Mouse (Mus musculus) small intestine, adult 2 months (tissue): ENCODE data around the gene Ccdc57. TPM values are rescaled to one million over a fixed set of nuclear protein-coding genes. Genes with fewer than 3 reads are reported as not detected.
"Not testable (repeated sequence)": the region's sequence is repeated elsewhere in the genome, so short reads cannot be mapped to it uniquely, and the experiment has no call there.

Experiments
- H3K27ac ChIP-seq: fragments of 200-500 bp; 2 replicates; pipeline ENCODE4 v1.5.1; 2012; ENCODE audit warnings: low read depth, low read length, control low read depth, inconsistent platforms; ENCODE audit not compliant: insufficient read depth
- H3K27me3 ChIP-seq: fragments of 200-500 bp; 2 replicates; pipeline ENCODE4 v1.6.1; 2012; ENCODE audit warnings: mild to moderate bottlenecking, moderate library complexity, low read length, inconsistent platforms; ENCODE audit not compliant: control insufficient read depth, insufficient read depth
- H3K36me3 ChIP-seq: fragments of 200-500 bp; 2 replicates; pipeline ENCODE4 v1.6.1; 2012; ENCODE audit warnings: mild to moderate bottlenecking, low read length, control low read depth, inconsistent platforms; ENCODE audit not compliant: control insufficient read depth, insufficient read depth
- H3K4me1 ChIP-seq: fragments of 200-500 bp; 2 replicates; pipeline ENCODE4 v1.6.1; 2012; ENCODE audit warnings: low read length, inconsistent platforms, mixed read lengths; ENCODE audit not compliant: control insufficient read depth, insufficient read depth, insufficient read length
- H3K4me3 ChIP-seq: fragments of 200-500 bp; 2 replicates; pipeline ENCODE4 v1.5.1; 2012; ENCODE audit warnings: low read depth, mild to moderate bottlenecking, control low read depth, inconsistent platforms, low read length, moderate library complexity
- CTCF ChIP-seq: fragments of 200-500 bp; IDR thresholded peaks from 2 replicates; pipeline ENCODE4 v1.5.1; 2012; ENCODE audit warnings: low read depth, mild to moderate bottlenecking, control low read depth, inconsistent platforms, low read length, moderate library complexity, mixed read lengths; ENCODE audit not compliant: insufficient replicate concordance, insufficient read length; ENCODE audit errors: extremely low read depth
- POLR2A ChIP-seq: fragments of 200-500 bp; IDR thresholded peaks from 2 replicates; pipeline ENCODE4 v1.6.1; 2012; ENCODE audit warnings: low read depth, mild to moderate bottlenecking, control low read depth, inconsistent platforms, low read length, moderate library complexity
- WGBS: fragments of 180-500 bp; shearing (Covaris S2); methylation state at CpG from one replicate; pipeline ENCODE4 v1.1.7; 2018; 5-methylcytosine and 5-hydroxymethylcytosine counted together
- polyA plus RNA-seq: library from polyadenylated mRNA; depleted of rRNA; stranded (reverse); fragments of >200 nt; gene quantifications from 2 replicates; pipeline ENCODE4 v1.2.3, GENCODE M21; 2012

Gene Ccdc57
- polyA plus RNA-seq, 1 experiment: 0.43 TPM

DNA sequence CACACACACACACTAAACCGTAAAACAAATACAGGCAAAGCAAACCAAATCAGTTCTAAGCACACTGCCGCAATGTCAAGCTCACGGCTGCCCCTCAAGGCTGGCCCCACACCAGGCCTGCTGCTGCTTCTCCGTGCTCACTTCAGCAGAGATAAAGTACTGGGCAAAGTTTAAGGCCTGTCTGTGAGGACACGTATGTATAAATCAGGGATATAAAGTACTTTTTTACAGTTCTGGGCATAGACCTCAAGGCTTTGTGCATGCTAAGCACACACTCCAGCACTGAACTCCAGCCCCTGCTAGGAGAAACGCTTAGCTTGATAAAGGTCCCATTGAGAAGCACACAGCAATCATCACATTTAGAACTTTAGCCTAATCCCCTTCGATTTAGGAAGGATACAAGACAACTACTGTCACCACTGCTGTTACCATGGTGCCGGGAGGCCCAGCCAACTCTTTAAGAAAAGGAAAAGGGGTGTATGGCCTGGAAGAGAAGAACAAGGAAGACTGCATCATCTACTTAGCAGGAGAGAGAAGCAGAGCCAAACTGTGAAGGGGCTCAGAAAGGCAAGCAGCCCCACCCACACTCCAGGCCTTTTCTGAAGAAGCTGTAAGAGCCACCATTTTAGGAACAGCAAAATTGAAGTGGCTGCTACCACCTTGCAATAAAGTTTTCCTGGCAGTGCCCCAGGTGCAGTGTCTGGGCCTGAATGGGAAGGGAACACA, 99.0 kb downstream of the Ccdc57 start:
- no peaks in the 10 kb centered on the region for H3K27me3 ChIP-seq
- TF ChIP-seq CTCF: no peak
- no peak for TF ChIP-seq POLR2A
- no peak overlapping the region for H3K4me3 ChIP-seq
- H3K4me1 ChIP-seq: peaks cover 4% of the 10 kb centered on the region; the same call in 1 of the 2 replicates
- WGBS: 41% methylated on average over 8 of the region's 8 CpGs
- H3K27ac ChIP-seq: no peak overlapping the region
- no peaks in the 10 kb centered on the region for H3K36me3 ChIP-seq

DNA sequence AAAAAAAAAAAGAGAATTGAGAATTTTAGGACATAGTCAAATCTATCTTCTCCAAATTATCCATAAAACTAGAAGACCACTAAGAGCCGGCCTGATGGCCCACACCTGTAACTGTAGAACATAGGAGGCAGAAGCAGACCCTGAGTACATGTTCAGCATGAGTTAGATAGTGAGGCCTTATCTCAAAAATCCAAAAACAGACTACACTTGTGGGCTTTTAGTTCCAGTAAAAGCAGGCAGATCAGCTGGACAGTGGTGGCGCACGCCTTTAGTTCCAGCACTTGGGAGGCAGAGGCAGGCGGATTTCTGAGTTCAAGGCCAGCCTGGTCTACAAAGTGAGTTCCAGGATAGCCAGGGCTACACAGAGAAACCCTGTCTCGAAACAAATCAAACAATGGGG, 99.7 kb downstream of the Ccdc57 start:
- not testable (repeated sequence) for H3K27ac ChIP-seq
- WGBS: 96% methylated on average over 5 of the region's 5 CpGs

DNA sequence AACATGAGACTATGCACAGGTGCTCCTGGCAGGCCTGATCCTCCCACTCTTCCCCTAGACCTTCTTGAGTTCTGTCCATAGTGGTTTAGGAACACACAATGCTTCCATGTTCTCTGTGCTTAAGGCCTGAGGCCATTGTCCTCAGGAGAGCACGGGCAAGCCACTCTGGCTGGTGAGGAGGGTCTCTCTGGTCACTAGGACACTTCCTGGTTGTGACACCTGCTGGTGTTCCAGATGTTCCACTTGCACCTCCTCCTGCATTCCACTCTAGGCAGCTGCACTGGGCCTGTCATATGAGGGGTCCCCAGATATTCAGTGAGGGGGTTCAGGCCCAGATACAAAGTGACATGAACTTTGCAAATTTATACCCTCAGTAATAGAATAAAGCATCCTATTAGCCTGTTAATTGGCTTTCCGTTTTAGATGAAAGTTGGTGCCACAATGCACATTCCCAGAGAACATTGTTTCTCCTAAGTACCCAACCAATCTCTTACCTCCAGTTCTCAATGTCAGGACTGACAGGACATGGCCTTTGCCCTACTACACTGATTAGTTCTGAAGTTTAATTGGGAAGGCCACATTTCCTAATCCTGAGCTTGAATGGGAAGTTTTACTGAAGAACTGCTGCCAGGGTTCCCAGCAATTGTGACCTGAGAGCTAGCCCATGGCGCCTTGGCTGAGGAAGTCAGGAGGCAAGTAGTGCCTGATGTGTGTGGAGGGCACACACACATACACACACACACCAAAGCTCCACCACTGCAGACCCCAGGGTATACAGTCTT, 100.8 kb downstream of the Ccdc57 start:
- Histone ChIP-seq H3K4me3 (no peak overlapping the region), H3K36me3 (no peaks in the 10 kb centered on the region), H3K4me1 (peaks cover 4% of the 10 kb centered on the region; the same call in 1 of the 2 replicates), H3K27ac (no peak overlapping the region), H3K27me3 (no peaks in the 10 kb centered on the region)
- 76% methylated on average over 3 of the region's 3 CpGs for WGBS
- TF ChIP-seq POLR2A (no peak), CTCF (no peak)

More for the DNA sequence above, 99.7 kb downstream of the Ccdc57 start:
- not testable (repeated sequence) for H3K36me3 ChIP-seq, H3K4me1 ChIP-seq, H3K27me3 ChIP-seq, H3K4me3 ChIP-seq

DNA sequence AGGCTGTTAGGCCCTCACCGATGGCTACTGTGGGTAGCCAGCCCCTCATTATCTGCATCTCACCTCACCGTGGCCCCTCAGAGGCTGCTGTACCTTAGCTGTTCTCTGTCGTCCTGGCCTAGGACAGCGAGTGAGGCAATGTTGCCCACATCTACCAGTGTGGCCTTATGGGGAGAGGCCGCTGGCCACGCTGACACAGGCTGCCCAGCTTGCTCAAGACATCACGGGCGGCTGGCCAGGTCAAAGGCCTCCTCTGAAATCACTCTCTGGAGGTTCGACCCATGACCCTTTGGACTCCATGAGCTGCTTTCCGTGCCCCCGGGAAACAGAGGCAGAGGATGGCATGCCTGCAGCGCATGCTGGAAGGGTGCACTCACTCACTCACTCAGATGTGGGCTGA, 102.0 kb downstream of the Ccdc57 start:
- 89% methylated on average over 12 of the region's 12 CpGs for WGBS
- Histone ChIP-seq H3K27ac (no peak overlapping the region), H3K27me3 (no peaks in the 10 kb centered on the region), H3K4me1 (peaks cover 4% of the 10 kb centered on the region; the same call in 1 of the 2 replicates), H3K4me3 (no peak overlapping the region), H3K36me3 (no peaks in the 10 kb centered on the region)
- no peak for TF ChIP-seq CTCF
- TF ChIP-seq POLR2A: no peak

DNA sequence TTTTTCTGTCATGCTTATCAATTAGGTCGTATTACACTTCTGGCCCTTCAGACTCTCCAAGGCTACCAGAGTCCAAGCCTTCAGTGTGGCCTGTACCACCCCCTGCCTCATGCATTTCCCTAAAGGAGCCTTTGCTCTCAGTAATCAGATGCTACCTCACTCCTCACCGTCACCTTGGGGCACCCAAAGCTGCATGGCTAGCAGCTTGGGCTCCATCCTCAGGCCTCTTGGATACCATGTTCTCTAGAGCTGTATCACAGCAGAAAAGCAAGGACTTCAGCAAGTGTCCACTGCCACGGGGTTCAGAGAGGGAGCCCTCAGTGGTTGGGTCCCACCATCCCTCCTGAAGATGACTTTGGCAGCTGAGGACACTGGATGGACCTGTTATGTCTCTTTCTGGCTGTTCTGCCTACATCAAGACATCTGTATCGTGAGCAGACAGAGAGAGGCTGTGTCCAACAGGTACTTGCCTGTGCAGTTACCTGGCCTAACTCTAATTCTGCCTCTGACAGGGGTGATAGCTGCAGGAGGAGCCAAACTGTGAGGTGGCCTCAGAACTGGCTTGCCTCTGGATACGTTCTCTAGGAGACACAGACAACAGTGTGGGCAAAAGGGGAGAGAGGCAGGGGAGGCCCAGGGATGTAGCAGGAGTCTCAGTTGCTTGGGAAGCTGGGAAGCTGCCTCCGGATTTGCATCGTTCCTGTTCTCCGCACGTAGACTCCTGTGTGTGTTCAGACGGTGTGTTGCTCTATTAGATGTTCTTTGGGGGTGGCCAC, 102.7 kb downstream of the Ccdc57 start:
- H3K36me3 ChIP-seq: no peaks in the 10 kb centered on the region
- H3K4me3 ChIP-seq: no peak overlapping the region
- H3K27me3 ChIP-seq: no peaks in the 10 kb centered on the region
- WGBS: 91% methylated on average over 10 of the region's 10 CpGs
- no peak overlapping the region for H3K27ac ChIP-seq
- peaks cover 4% of the 10 kb centered on the region; the same call in 1 of the 2 replicates for H3K4me1 ChIP-seq
- TF ChIP-seq CTCF (no peak), POLR2A (no peak)

DNA sequence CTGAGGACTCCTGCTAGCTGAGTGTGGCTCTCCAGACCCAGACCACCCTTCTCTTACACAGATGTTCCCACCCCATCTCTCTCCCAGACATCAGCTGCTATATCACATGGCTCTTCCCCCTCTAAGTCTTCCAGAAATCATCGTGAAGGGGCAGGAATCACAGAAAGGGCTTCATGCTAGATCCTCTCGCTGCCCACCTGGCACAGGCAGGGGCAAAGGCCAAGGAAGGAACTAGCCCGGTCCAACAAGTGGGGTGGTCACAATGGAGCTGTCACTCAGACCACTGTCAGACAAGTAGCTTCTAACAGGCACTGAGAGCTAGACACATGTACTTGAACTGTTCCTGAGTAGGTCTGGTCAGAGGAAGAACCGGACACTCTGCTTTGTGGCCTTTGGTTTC, 104.3 kb downstream of the Ccdc57 start:
- H3K27ac ChIP-seq: no peak overlapping the region
- H3K36me3 ChIP-seq: no peaks in the 10 kb centered on the region
- TF ChIP-seq POLR2A: no peak
- no peak for TF ChIP-seq CTCF
- no peaks in the 10 kb centered on the region for H3K27me3 ChIP-seq
- peaks cover 1% of the 10 kb centered on the region; the same call in 1 of the 2 replicates for H3K4me1 ChIP-seq
- 75% methylated on average over 4 of the region's 4 CpGs for WGBS
- no peak overlapping the region for H3K4me3 ChIP-seq
